Mouse (Mus musculus): Measurements from ENCODE around the gene Gm20481.
"Not testable (repeated sequence)": the region's sequence is repeated elsewhere in the genome, so short reads cannot be mapped to it uniquely, and the experiment has no call there.

Gm20481 gene

DNA sequence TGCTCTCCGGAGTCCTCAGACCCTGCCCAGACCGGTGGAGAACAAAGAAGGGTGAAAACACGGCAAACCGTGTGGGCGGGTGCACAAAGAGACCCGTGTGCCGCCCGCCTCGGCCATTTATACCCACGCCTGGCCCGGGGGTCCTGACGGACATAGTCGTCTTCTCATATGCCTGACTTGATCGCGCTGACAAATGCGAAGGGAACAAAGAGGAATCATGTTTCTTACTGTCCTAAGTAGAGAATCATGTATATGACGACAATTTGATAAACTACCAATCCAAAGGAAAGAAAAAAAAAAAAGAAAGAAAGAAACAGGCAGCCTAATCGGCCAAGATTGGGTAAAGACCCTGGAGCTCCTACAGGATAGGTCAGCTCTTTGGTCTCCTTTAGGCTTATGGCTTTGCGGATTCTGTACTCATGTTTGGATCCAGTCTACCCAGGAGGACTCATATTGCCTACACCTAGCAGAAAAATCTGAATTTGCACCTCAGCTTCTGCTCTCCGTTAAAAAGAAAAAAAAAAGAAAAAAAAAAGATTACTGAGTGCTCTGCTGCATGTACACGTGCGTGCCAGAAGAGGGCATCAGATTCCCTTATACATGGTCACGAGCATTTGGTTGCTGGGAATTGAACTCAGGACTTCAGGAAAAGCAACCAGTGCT is 17.2 kb upstream of the Gm20481 start:
- peak; percentile 74 to 77 for DNase-seq

GRCm38 (mm10) chr17:34953258-34953657 is 16.5 kb upstream of the Gm20481 start:
- no peak for DNase-seq

- DNase-seq: no peak
Observed at GRCm38 (mm10) chr17:34953904-34954303, 15.8 kb upstream of the Gm20481 start.

DNA sequence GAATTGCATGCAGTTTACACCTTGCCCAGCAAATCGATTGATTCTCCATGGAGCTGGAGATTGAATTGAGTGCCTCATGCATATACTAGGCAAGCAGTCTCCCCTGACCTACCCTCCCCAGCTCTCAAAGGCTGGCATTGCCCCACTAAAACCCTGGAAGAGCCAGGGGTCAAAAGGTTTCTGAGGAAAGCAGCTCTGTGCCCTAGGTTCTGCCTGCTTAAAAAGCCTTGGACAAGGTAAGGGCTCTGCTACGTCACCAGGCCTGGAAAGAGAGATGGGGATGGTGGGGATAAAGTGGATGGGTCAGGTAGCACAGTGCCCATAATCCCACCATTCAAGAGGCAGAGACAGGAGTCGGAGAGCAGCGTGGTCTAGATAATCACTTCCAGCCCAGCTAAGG is 14.9 kb upstream of the Gm20481 start:
- DNase-seq: no peak

GRCm38 (mm10) chr17:34955884-34956283 is 13.8 kb upstream of the Gm20481 start:
- DNase-seq: no peak

GRCm38 (mm10) chr17:34956340-34956739 is 13.4 kb upstream of the Gm20481 start:
- DNase-seq: no peak

- not testable (repeated sequence) for DNase-seq
Observed at GRCm38 (mm10) chr17:34957291-34957690, 12.4 kb upstream of the Gm20481 start.

DNA sequence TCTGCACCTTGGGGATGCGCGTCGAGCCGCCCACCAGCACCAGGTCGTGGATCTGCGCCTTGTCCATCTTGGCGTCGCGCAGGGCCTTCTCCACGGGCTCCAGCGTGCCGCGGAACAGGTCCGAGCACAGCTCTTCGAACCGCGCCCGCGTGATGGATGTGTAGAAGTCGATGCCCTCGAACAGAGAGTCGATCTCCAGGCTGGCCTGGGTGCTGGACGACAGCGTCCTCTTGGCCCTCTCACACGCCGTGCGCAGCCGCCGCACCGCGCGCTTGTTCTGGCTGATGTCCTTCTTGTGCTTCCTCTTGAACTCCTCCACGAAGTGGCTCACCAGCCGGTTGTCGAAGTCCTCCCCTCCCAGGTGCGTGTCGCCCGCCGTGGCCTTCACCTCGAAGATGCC is 11.7 kb upstream of the Gm20481 start:
- DNase-seq: not testable (repeated sequence)

GRCm38 (mm10) chr17:34958734-34959129 is 11.0 kb upstream of the Gm20481 start:
- not testable (repeated sequence) for DNase-seq

GRCm38 (mm10) chr17:34959130-34959778 is 10.5 kb upstream of the Gm20481 start, which contains the start of gene Hspa1b:
Hspa1b (minus strand) TSS chr17:34959238.
- DNase-seq: peak; percentile 92 to 93

DNA sequence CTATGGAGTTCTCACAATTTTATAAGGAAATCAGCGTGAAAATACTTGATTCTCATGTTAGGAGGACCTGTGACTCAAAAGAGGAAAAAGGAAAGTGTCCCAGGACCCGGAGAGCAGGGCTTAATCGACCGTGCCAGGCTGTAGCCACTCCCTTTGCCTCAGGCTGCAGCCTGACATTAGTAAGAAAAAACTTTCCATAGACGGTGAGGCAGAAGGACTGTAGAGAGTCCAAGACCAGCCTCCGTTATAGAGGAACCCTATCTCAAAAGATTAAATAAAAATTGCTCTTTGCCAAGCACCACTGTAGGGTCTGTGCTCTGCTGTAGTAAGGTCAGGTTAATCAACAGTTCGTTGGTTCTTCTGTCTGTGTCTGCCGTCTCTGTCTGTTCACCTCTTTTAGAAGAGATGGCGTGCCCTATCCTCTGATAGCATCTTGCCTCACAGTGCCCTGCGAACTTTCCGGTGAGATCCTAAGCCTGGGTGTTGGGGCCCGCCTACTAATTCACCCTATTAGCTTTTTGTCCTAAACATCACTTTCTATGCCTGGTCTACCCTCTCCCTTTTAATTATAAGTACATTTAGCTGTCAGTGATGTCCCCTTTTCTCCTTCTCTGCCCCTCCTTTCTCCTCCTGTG is 9.7 kb upstream of the Gm20481 start:
- peak; percentile 50 to 69 for DNase-seq

GRCm38 (mm10) chr17:34960702-34961493 is 8.8 kb upstream of the Gm20481 start:
- peak in 1 of 2 experiments; percentile 44 for DNase-seq

- DNase-seq: no peak
Observed at GRCm38 (mm10) chr17:34962125-34962524, 7.6 kb upstream of the Gm20481 start.

- no peak for DNase-seq
Observed at GRCm38 (mm10) chr17:34962841-34963240, 6.9 kb upstream of the Gm20481 start.

GRCm38 (mm10) chr17:34964640-34965049 is 5.1 kb upstream of the Gm20481 start:
- DNase-seq: no peak

GRCm38 (mm10) chr17:34965627-34966026 is 4.1 kb upstream of the Gm20481 start:
- no peak for DNase-seq

GRCm38 (mm10) chr17:34970850-34971249 is 1.1 kb downstream of the Gm20481 start:
- not testable (repeated sequence) for DNase-seq

DNA sequence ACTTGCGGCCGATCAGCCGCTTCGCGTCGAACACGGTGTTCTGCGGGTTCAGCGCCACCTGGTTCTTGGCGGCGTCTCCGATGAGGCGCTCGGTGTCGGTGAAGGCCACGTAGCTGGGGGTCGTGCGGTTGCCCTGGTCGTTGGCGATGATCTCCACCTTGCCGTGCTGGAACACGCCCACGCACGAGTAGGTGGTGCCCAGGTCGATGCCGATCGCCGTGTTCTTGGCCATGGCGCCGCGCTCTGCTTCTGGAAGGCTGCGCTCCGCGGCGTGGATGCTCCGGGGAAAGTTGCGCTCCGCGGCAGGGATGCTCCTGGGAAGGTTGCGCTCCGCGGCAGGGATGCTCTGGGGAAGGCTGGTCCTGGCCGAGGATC is 2.0 kb downstream of the Gm20481 start:
- DNase-seq: not testable (repeated sequence)

- DNase-seq: peak; percentile 91 to 93
Observed at GRCm38 (mm10) chr17:34972069-34972749, 2.5 kb downstream of the Gm20481 start, which contains the start of the genes Hspa1a and Hspa1l. Hspa1a (minus strand) TSS chr17:34972156. Hspa1l (plus strand) TSS chr17:34972703.

GRCm38 (mm10) chr17:34975581-34976492 is 6.1 kb downstream of the Gm20481 start:
- no peak for DNase-seq

GRCm38 (mm10) chr17:34977000-34977399 is 7.3 kb downstream of the Gm20481 start:
- no peak for DNase-seq

All from lung, adult 18-20 months (tissue).